Mouse (Mus musculus): ENCODE measurements around the gene Prpf40b. TPM values are rescaled to one million over a fixed set of nuclear protein-coding genes. Genes with fewer than 3 reads are reported as not detected.
"Not testable (repeated sequence)": the region's sequence is repeated elsewhere in the genome, so short reads cannot be mapped to it uniquely, and the experiment has no call there.

Gene Prpf40b
- total and polyA plus RNA-seq, 2 experiments, result 7.9 to 27.9 TPM

DNA sequence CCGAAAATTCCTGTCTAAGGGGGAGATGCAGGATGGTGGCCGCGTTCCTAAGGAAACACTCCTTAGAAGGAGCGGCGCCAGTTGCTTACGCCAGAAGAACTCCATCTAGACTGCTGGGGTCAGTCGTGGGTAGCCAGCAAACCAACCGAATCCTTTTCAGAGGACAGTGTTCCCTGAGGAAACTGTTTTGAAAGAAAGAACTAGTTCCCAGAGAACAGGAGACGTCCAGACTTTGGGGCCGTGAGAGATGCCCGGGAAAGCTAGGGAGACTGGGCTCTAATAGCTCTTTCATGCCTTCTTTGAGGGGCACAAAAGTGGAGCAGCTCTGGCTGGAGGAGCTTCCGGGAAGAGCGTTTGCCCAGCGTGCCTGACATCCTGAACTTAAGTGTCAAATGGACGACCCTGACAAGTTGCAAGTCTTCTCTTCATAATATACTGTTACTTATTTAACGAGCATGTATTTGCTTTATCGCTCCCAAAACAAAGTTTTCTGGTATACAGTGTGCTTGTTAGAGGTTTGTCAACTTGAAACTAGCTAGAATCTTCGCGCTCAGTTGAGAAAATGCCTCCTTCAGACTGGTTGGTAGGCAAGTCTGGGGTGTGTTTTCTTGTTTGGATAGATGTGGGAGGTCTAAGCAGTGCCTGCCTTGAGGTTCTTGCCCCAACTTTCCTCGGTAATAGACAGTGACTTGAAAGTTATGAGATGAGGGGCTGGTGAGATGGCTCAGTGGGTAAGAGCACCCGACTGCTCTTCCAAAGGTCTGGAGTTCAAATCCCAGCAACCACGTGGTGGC is 42.3 kb upstream of the Prpf40b start:
- peaks cover 5% of the 10 kb centered on the region; the same call in 1 of the 2 replicates for H3K79me2 ChIP-seq (ENCODE audit: control insufficient read depth, insufficient read depth, low read length)
- H3K36me3 ChIP-seq (ENCODE audit: control insufficient read depth, insufficient read depth, low read length), result peaks cover 3% of the 10 kb centered on the region; the same call in 1 of the 2 replicates
- H3K4me3 ChIP-seq (ENCODE audit: insufficient read depth, low read depth, low read length), result peak overlapping the region; percentile 84
- peaks cover 5% of the 10 kb centered on the region; the same call in 1 of the 2 replicates for H3K4me1 ChIP-seq (ENCODE audit: control insufficient read depth, insufficient read depth, low read length)
- 3% methylated on average over 22 of the region's 22 CpGs for whole genome bisulfite sequencing
- no peaks in the 10 kb centered on the region for H3K27me3 ChIP-seq (ENCODE audit: control insufficient read depth, insufficient read depth, low read length)
- peak overlapping the region; percentile 96 for H3K27ac ChIP-seq (replicated peaks; ENCODE audit: insufficient read depth, low read depth, low read length)
- peak; percentile 9 for DNase-seq (ENCODE audit: extremely low read depth, low read depth, low spot score)
- peak overlapping the region; percentile 64 for H3K9ac ChIP-seq (ENCODE audit: low read depth, low read length)
- TF ChIP-seq CTCF (IDR thresholded peaks at IDR 0.05; ENCODE audit: low read depth, low read length), result no peak
- no peak for TF ChIP-seq POLR2A (IDR thresholded peaks at IDR 0.05; ENCODE audit: extremely low read depth, insufficient read depth, low read length)

DNA sequence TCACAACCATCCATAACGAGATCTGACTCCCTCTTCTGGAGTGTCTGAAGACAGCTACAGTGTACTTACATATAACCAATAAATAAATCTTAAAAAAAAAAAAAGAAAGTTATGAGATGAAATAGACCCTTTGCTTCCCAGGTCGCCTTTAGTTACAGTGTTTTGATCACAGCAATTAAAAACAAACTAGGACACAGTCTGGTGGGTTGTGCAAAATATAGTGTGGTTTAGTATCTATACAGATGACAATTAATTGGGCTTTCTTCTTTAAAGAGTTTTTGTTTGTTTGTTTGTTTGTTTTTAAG is 41.8 kb upstream of the Prpf40b start:
- WGBS, result 50% methylated on average over 2 of the region's 2 CpGs
- not testable (repeated sequence) for DNase-seq (ENCODE audit: extremely low read depth, low read depth, low spot score); H3K9ac ChIP-seq (ENCODE audit: low read depth, low read length)

DNA sequence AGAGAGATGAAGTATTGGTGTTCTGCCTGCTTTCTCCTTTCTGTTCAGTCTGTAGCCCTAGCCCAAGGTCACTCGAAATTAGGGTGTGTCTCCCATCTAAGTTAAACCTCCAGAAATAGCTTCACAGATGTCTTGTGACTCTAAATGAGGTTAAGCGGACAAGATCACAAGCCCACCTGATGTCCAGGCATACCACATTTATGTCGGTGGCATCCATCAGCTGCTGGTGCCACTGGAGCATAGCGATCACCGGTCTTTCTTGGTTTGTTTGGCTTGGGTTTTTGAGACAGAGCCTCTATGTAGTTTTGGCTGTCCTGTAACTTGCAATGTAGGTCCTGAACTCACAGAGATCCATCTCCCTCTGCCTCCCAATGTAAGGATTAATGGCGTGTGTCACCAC is 41.1 kb upstream of the Prpf40b start:
- no peak for DNase-seq (ENCODE audit: extremely low read depth, low read depth, low spot score)
- H3K4me3 ChIP-seq (ENCODE audit: insufficient read depth, low read depth, low read length), result no peak overlapping the region
- TF ChIP-seq POLR2A (IDR thresholded peaks at IDR 0.05; ENCODE audit: extremely low read depth, insufficient read depth, low read length), result no peak
- no peak for TF ChIP-seq CTCF (IDR thresholded peaks at IDR 0.05; ENCODE audit: low read depth, low read length)
- peaks cover 5% of the 10 kb centered on the region; the same call in 1 of the 2 replicates for H3K79me2 ChIP-seq (ENCODE audit: control insufficient read depth, insufficient read depth, low read length)
- WGBS, result 96% methylated on average over 6 of the region's 6 CpGs
- H3K9ac ChIP-seq (ENCODE audit: low read depth, low read length), result no peak overlapping the region
- no peaks in the 10 kb centered on the region for H3K36me3 ChIP-seq (ENCODE audit: control insufficient read depth, insufficient read depth, low read length)
- H3K27me3 ChIP-seq (ENCODE audit: control insufficient read depth, insufficient read depth, low read length), result no peaks in the 10 kb centered on the region
- H3K27ac ChIP-seq (replicated peaks; ENCODE audit: insufficient read depth, low read depth, low read length), result no peak overlapping the region
- peaks cover 5% of the 10 kb centered on the region; the same call in 1 of the 2 replicates for H3K4me1 ChIP-seq (ENCODE audit: control insufficient read depth, insufficient read depth, low read length)

More for the DNA sequence above, 41.8 kb upstream of the Prpf40b start:
- H3K27ac ChIP-seq (replicated peaks; ENCODE audit: insufficient read depth, low read depth, low read length); H3K4me3 ChIP-seq (ENCODE audit: insufficient read depth, low read depth, low read length); H3K4me1 ChIP-seq (ENCODE audit: control insufficient read depth, insufficient read depth, low read length); H3K79me2 ChIP-seq (ENCODE audit: control insufficient read depth, insufficient read depth, low read length); H3K27me3 ChIP-seq (ENCODE audit: control insufficient read depth, insufficient read depth, low read length); H3K36me3 ChIP-seq (ENCODE audit: control insufficient read depth, insufficient read depth, low read length): not testable (repeated sequence)

DNA sequence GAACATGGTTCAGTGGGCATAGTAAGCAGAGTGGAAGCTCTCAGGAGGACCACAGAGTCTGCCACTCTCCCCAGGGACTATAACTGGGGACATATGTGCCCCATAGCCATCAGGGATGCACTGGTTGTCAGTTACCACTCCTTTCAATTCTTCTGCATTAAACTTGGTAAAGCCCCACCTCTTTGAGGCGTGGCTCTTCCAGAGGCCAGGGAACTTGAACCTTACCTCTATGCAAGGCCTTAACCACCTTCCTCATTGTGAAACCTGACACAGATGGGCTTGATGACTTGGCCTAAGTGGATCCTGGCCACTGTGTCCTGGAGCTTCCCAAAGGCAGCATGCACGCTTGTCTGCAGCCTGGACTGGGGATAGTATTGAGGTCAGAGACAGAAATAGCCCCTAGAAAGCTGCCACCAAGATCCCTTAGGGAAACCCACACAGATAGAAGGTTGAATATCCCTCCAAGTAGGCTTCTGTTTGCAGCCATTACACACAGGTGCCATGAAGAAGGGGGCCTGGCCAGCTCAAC is 40.3 kb upstream of the Prpf40b start:
- Histone ChIP-seq H3K4me3 (ENCODE audit: insufficient read depth, low read depth, low read length) (no peak overlapping the region), H3K4me1 (ENCODE audit: control insufficient read depth, insufficient read depth, low read length) (peaks cover 5% of the 10 kb centered on the region; the same call in 1 of the 2 replicates), H3K27me3 (ENCODE audit: control insufficient read depth, insufficient read depth, low read length) (no peaks in the 10 kb centered on the region), H3K9ac (ENCODE audit: low read depth, low read length) (no peak overlapping the region), H3K79me2 (ENCODE audit: control insufficient read depth, insufficient read depth, low read length) (peaks cover 5% of the 10 kb centered on the region; the same call in 1 of the 2 replicates), H3K27ac (replicated peaks; ENCODE audit: insufficient read depth, low read depth, low read length) (no peak overlapping the region), H3K36me3 (ENCODE audit: control insufficient read depth, insufficient read depth, low read length) (no peaks in the 10 kb centered on the region)
- 95% methylated on average over 2 of the region's 2 CpGs for WGBS
- TF ChIP-seq CTCF (IDR thresholded peaks at IDR 0.05; ENCODE audit: low read depth, low read length) (no peak), POLR2A (IDR thresholded peaks at IDR 0.05; ENCODE audit: extremely low read depth, insufficient read depth, low read length) (no peak)
- no peak for DNase-seq (ENCODE audit: extremely low read depth, low read depth, low spot score)

DNA sequence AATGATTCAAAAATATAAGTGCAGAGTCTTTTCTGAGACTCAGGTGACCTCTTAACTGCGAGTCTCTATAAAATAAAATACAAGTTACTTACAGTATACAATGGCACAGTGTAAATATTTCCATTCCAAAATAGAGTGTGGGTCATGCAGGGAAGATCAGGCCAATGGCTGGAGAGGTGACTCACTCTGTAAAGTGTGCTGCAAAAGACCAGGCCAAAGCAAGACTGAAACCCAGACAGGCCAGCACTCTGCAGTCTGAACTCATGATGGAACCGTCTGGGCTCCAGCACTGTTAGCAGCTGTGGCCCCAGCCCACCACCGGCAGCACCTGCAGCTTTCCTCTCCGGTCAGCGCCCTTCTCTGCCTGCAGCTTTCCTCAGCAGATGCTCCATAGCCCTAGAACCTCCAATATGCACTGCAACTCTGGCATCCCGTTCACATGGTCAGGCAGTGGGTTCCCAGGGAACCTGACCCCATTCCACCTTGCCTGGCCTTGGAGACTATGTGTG is 39.6 kb upstream of the Prpf40b start:
- no peak for DNase-seq (ENCODE audit: extremely low read depth, low read depth, low spot score)
- H3K36me3 ChIP-seq (ENCODE audit: control insufficient read depth, insufficient read depth, low read length), result no peaks in the 10 kb centered on the region
- H3K9ac ChIP-seq (ENCODE audit: low read depth, low read length), result no peak overlapping the region
- no peaks in the 10 kb centered on the region for H3K27me3 ChIP-seq (ENCODE audit: control insufficient read depth, insufficient read depth, low read length)
- no peak overlapping the region for H3K4me3 ChIP-seq (ENCODE audit: insufficient read depth, low read depth, low read length)
- H3K4me1 ChIP-seq (ENCODE audit: control insufficient read depth, insufficient read depth, low read length), result peaks cover 7% of the 10 kb centered on the region
- H3K79me2 ChIP-seq (ENCODE audit: control insufficient read depth, insufficient read depth, low read length), result no peaks in the 10 kb centered on the region
- no peak for TF ChIP-seq POLR2A (IDR thresholded peaks at IDR 0.05; ENCODE audit: extremely low read depth, insufficient read depth, low read length)
- no peak for TF ChIP-seq CTCF (IDR thresholded peaks at IDR 0.05; ENCODE audit: low read depth, low read length)
- 93% methylated on average over 6 of the region's 6 CpGs for WGBS
- no peak overlapping the region for H3K27ac ChIP-seq (replicated peaks; ENCODE audit: insufficient read depth, low read depth, low read length)

DNA sequence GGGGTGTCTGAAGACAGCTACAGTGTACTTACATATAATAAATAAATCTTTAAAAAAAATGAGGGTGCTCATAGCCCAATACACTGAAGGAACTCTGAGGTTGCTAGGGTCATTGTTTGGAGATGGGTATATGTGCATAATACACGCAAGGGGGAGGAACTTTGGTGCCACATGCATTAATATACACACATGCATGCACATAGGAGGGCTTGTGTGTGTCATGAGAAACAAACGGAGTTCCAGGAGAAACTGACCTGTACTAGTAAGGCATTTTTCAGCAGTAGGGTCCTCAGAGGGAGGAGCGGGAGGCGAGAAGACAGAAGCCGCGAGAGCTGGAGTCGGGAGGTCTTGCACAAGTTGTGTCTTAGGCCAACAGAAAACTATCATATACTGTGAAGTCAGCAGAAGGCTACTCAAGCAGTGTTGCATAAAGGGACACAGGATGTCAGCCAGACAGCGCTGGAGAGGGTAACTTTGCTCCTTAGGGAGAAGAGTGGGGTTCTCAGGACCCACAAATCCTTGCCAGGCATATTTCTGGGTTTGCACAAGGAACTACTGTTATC is 35.6 kb upstream of the Prpf40b start:
- no peaks in the 10 kb centered on the region for H3K36me3 ChIP-seq (ENCODE audit: control insufficient read depth, insufficient read depth, low read length)
- peaks cover 3% of the 10 kb centered on the region for H3K4me1 ChIP-seq (ENCODE audit: control insufficient read depth, insufficient read depth, low read length)
- 54% methylated on average over 8 of the region's 8 CpGs for WGBS
- H3K79me2 ChIP-seq (ENCODE audit: control insufficient read depth, insufficient read depth, low read length), result no peaks in the 10 kb centered on the region
- no peak for TF ChIP-seq POLR2A (IDR thresholded peaks at IDR 0.05; ENCODE audit: extremely low read depth, insufficient read depth, low read length)
- no peak for TF ChIP-seq CTCF (IDR thresholded peaks at IDR 0.05; ENCODE audit: low read depth, low read length)
- no peak overlapping the region for H3K4me3 ChIP-seq (ENCODE audit: insufficient read depth, low read depth, low read length)
- H3K27me3 ChIP-seq (ENCODE audit: control insufficient read depth, insufficient read depth, low read length), result no peaks in the 10 kb centered on the region
- H3K9ac ChIP-seq (ENCODE audit: low read depth, low read length), result no peak overlapping the region
- DNase-seq (ENCODE audit: extremely low read depth, low read depth, low spot score), result no peak
- H3K27ac ChIP-seq (replicated peaks; ENCODE audit: insufficient read depth, low read depth, low read length), result no peak overlapping the region

Data from liver, adult 2 months (tissue).